In genomic region chr4:89308001-89308400, GRCm38 (mm10) we compare ENCODE assay signal across 29 mouse cellular contexts. TPM values are rescaled to one million over a fixed set of nuclear protein-coding genes. Genes with fewer than 3 reads are reported as not detected.
DNase-seq lines count a peak whose midpoint lies in the region; ATAC-seq and TF ChIP-seq lines count a peak whose summit lies in the region.
"Had no signal": no experiment of that assay in that cellular context is flagged by ENCODE, and none has a peak within 500 bp of the region (broad histone marks: within the 10 kb centered on the region; RNA-seq: fewer than 3 reads in every experiment).

No protein-coding gene starts in this region.

- no peak overlapping the region for H3K4me2 ChIP-seq in hindbrain, embryonic 11.5 days (replicated peaks; ENCODE audit: low read depth, low read length)
- no peak overlapping the region for H3K4me2 ChIP-seq in hindbrain, embryonic 13.5 days
- H3K4me2 ChIP-seq in midbrain, embryonic 11.5 days, result no peak overlapping the region
- no peak overlapping the region for H3K4me2 ChIP-seq in midbrain, embryonic 13.5 days (replicated peaks)
- H3K4me2 ChIP-seq: embryonic facial prominence, embryonic 13.5 days; forebrain, embryonic 13.5 days; heart, embryonic 13.5 days; hindbrain, embryonic 15.5 days had no signal

- H3K4me3 ChIP-seq in hindbrain, embryonic 11.5 days (ENCODE audit: low read depth, low read length), result no peak overlapping the region
- no peak overlapping the region for H3K4me3 ChIP-seq in hindbrain, embryonic 13.5 days
- no peak overlapping the region for H3K4me3 ChIP-seq in midbrain, embryonic 11.5 days (ENCODE audit: low read depth, low read length)
- H3K4me3 ChIP-seq in midbrain, embryonic 13.5 days (replicated peaks), result no peak overlapping the region
- H3K4me3 ChIP-seq in embryonic fibroblast, embryonic 13.5 days (ENCODE audit: insufficient read depth, low read length), result peak overlapping the region; percentile 56
- H3K4me3 ChIP-seq: embryonic facial prominence, embryonic 10.5 days; embryonic facial prominence, embryonic 13.5 days; forebrain, embryonic 10.5 days; forebrain, embryonic 13.5 days; heart, adult 2 months; heart, embryonic 10.5 days; heart, embryonic 13.5 days; hindbrain, embryonic 15.5 days had no signal

- H3K9me3 ChIP-seq in hindbrain, embryonic 11.5 days (ENCODE audit: control insufficient read depth, low read length), result no peaks in the 10 kb centered on the region
- H3K9me3 ChIP-seq in hindbrain, embryonic 13.5 days, result no peaks in the 10 kb centered on the region
- no peaks in the 10 kb centered on the region for H3K9me3 ChIP-seq in midbrain, embryonic 11.5 days (ENCODE audit: control insufficient read depth, low read length)
- no peaks in the 10 kb centered on the region for H3K9me3 ChIP-seq in midbrain, embryonic 13.5 days
- H3K9me3 ChIP-seq: embryonic facial prominence, embryonic 10.5 days; embryonic facial prominence, embryonic 13.5 days; forebrain, embryonic 10.5 days; forebrain, embryonic 13.5 days; heart, embryonic 10.5 days; heart, embryonic 13.5 days; hindbrain, embryonic 15.5 days had no signal

- WGBS in hindbrain, embryonic 11.5 days, result 14% methylated on average over 3 of the region's 3 CpGs
- WGBS in hindbrain, embryonic 13.5 days, result 9% methylated on average over 3 of the region's 3 CpGs
- WGBS in midbrain, embryonic 11.5 days, result 8% methylated on average over 3 of the region's 3 CpGs
- WGBS in midbrain, embryonic 13.5 days, result 8% methylated on average over 3 of the region's 3 CpGs

- H3K9ac ChIP-seq in hindbrain, embryonic 11.5 days (ENCODE audit: low read depth, low read length), result no peak overlapping the region
- no peak overlapping the region for H3K9ac ChIP-seq in hindbrain, embryonic 13.5 days
- no peak overlapping the region for H3K9ac ChIP-seq in midbrain, embryonic 11.5 days (ENCODE audit: low read length)
- no peak overlapping the region for H3K9ac ChIP-seq in midbrain, embryonic 13.5 days (replicated peaks)
- H3K9ac ChIP-seq: embryonic facial prominence, embryonic 13.5 days; forebrain, embryonic 13.5 days; heart, embryonic 13.5 days; hindbrain, embryonic 15.5 days had no signal

- TF ChIP-seq CTCF in embryonic fibroblast, embryonic 13.5 days (IDR thresholded peaks at IDR 0.05; ENCODE audit: borderline replicate concordance, insufficient read depth, low read length), result no peak

- H3K27me3 ChIP-seq in hindbrain, embryonic 11.5 days (ENCODE audit: control insufficient read depth, insufficient read depth, low read length), result peaks cover 80% of the 10 kb centered on the region
- peaks cover 98% of the 10 kb centered on the region for H3K27me3 ChIP-seq in hindbrain, embryonic 13.5 days
- peaks cover 84% of the 10 kb centered on the region for H3K27me3 ChIP-seq in midbrain, embryonic 11.5 days (ENCODE audit: control insufficient read depth, insufficient read depth, low read length)
- H3K27me3 ChIP-seq in midbrain, embryonic 13.5 days, result peaks cover 98% of the 10 kb centered on the region

- ATAC-seq in hindbrain, embryonic 11.5 days (ENCODE audit: low FRiP score), result no peak
- ATAC-seq in hindbrain, embryonic 13.5 days (ENCODE audit: low FRiP score), result no peak
- no peak for ATAC-seq in midbrain, embryonic 11.5 days (ENCODE audit: low FRiP score)
- no peak for ATAC-seq in midbrain, embryonic 13.5 days
- ATAC-seq: activated CD4-positive, CD25-positive, alpha-beta regulatory T cell, adult 4 months; CD4-positive, CD25-positive, alpha-beta regulatory T cell, adult 4 months; forebrain, embryonic 13.5 days; forebrain, embryonic 16.5 days had no signal

- no peak overlapping the region for H3K27ac ChIP-seq in hindbrain, embryonic 11.5 days (ENCODE audit: low read depth, low read length)
- no peak overlapping the region for H3K27ac ChIP-seq in hindbrain, embryonic 13.5 days
- H3K27ac ChIP-seq in midbrain, embryonic 11.5 days (ENCODE audit: low read depth, low read length), result no peak overlapping the region
- no peak overlapping the region for H3K27ac ChIP-seq in midbrain, embryonic 13.5 days
- H3K27ac ChIP-seq in embryonic fibroblast, embryonic 13.5 days (ENCODE audit: insufficient read depth, low read length), result peak overlapping the region; percentile 79
- H3K27ac ChIP-seq: embryonic facial prominence, embryonic 10.5 days; embryonic facial prominence, embryonic 13.5 days; forebrain, embryonic 10.5 days; forebrain, embryonic 13.5 days; heart, adult 2 months; heart, embryonic 10.5 days; heart, embryonic 13.5 days; hindbrain, embryonic 15.5 days had no signal

- peak; percentile 36 for DNase-seq in hindbrain, embryonic 11.5 days (ENCODE audit: low spot score)
- peak; percentile 93 for DNase-seq in midbrain, embryonic 11.5 days (ENCODE audit: low spot score, missing footprints)
- no peak for DNase-seq in left cerebral cortex, adult 11 months (ENCODE audit: low spot score)
- DNase-seq: adrenal gland, adult 8-10 months; adrenal gland, postnatal 25 days; cerebellum, adult 11-12 months; cerebellum, adult 8-10 months; cerebellum, postnatal 14 days; gastrocnemius, postnatal 10 days; gastrocnemius, postnatal 36 days; heart, adult 2 months; heart, postnatal 14 days; heart, postnatal 4 days had no signal

- H3K36me3 ChIP-seq in hindbrain, embryonic 11.5 days (ENCODE audit: control insufficient read depth, insufficient read depth, low read length), result no peaks in the 10 kb centered on the region
- H3K36me3 ChIP-seq in hindbrain, embryonic 13.5 days, result no peaks in the 10 kb centered on the region
- H3K36me3 ChIP-seq in midbrain, embryonic 11.5 days (ENCODE audit: control insufficient read depth, insufficient read depth, low read length), result no peaks in the 10 kb centered on the region
- no peaks in the 10 kb centered on the region for H3K36me3 ChIP-seq in midbrain, embryonic 13.5 days
- H3K36me3 ChIP-seq: embryonic facial prominence, embryonic 10.5 days; embryonic facial prominence, embryonic 13.5 days; forebrain, embryonic 10.5 days; heart, embryonic 10.5 days; heart, embryonic 13.5 days; hindbrain, embryonic 15.5 days had no signal

- TF ChIP-seq POLR2A in embryonic fibroblast, embryonic 13.5 days (IDR thresholded peaks at IDR 0.05; ENCODE audit: low read depth, low read length), result no peak

- no peaks in the 10 kb centered on the region; the same call in 1 of the 2 replicates for H3K4me1 ChIP-seq in hindbrain, embryonic 11.5 days (replicated peaks; ENCODE audit: control insufficient read depth, insufficient read depth, low read length)
- peaks cover 9% of the 10 kb centered on the region for H3K4me1 ChIP-seq in hindbrain, embryonic 13.5 days (replicated peaks)
- H3K4me1 ChIP-seq in midbrain, embryonic 11.5 days (ENCODE audit: control insufficient read depth, insufficient read depth, low read length), result peaks cover 4% of the 10 kb centered on the region; the same call in 1 of the 2 replicates
- peaks cover 12% of the 10 kb centered on the region for H3K4me1 ChIP-seq in midbrain, embryonic 13.5 days (replicated peaks)
- peaks cover 18% of the 10 kb centered on the region for H3K4me1 ChIP-seq in embryonic fibroblast, embryonic 13.5 days (ENCODE audit: control insufficient read depth, insufficient read depth, low read length)

RNA-seq across cellular contexts. Expression of gene Cdkn2b, which starts 2.8 kb away (rescaled TPM):
- 1.1 and 1.4 TPM in 2 replicates for polyA plus RNA-seq in hindbrain, embryonic 11.5 days (2014; fragmentation: Nextera tagmentation; extraction: Ambion mirVana)
- polyA plus RNA-seq in hindbrain, embryonic 13.5 days (2015; fragmentation: Nextera tagmentation; extraction: Ambion mirVana), result 0.86 and 1.2 TPM in 2 replicates
- polyA plus RNA-seq in midbrain, embryonic 11.5 days (2014; fragmentation: Nextera tagmentation; extraction: Ambion mirVana), result 0.15 TPM in 1 of 2 replicates, not detected in the other
- polyA plus RNA-seq in midbrain, embryonic 13.5 days (2015; fragmentation: Nextera tagmentation; extraction: Ambion mirVana), result 0.34 and 0.40 TPM in 2 replicates
- polyA plus RNA-seq in embryonic fibroblast, embryonic 13.5 days (2011; ENCODE audit: insufficient read length, low read depth, missing spikeins), result 49.1 and 74.6 TPM in 2 replicates
- polyA plus RNA-seq: C2C12 had no signal

RNA-seq across cellular contexts. Expression of gene Cdkn2a, which starts 13.5 kb away (rescaled TPM):
- polyA plus RNA-seq in hindbrain, embryonic 11.5 days (2014; fragmentation: Nextera tagmentation; extraction: Ambion mirVana), result not detected in 2 replicates
- not detected in 2 replicates for polyA plus RNA-seq in hindbrain, embryonic 13.5 days (2015; fragmentation: Nextera tagmentation; extraction: Ambion mirVana)
- polyA plus RNA-seq in midbrain, embryonic 11.5 days (2014; fragmentation: Nextera tagmentation; extraction: Ambion mirVana), result not detected in 2 replicates
- not detected in 2 replicates for polyA plus RNA-seq in midbrain, embryonic 13.5 days (2015; fragmentation: Nextera tagmentation; extraction: Ambion mirVana)
- polyA plus RNA-seq in embryonic fibroblast, embryonic 13.5 days (2011; ENCODE audit: insufficient read length, low read depth, missing spikeins), result 59.5 and 119 TPM in 2 replicates
- polyA plus RNA-seq: C2C12; CD4-positive, CD25-positive, alpha-beta regulatory T cell, adult 4 months; embryonic facial prominence, embryonic 10.5 days; embryonic facial prominence, embryonic 13.5 days; forebrain, embryonic 10.5 days; forebrain, embryonic 13.5 days; forebrain, embryonic 16.5 days; heart, embryonic 10.5 days; heart, embryonic 13.5 days; heart, embryonic 16.5 days; hindbrain, embryonic 15.5 days; intestine, embryonic 14.5 days had no signal

Comparison
In these comparisons a context has a peak if more than half of its experiments do, and no peak if none do; other contexts are left out.
1. RNA of gene Cdkn2b, which starts 2.8 kb away (polyA plus RNA-seq): 49.1 to 74.6 TPM in embryonic fibroblast, embryonic 13.5 days; 1.1 to 1.4 TPM in hindbrain, embryonic 11.5 days, 0.86 to 1.2 TPM in hindbrain, embryonic 13.5 days, 0.34 to 0.40 TPM in midbrain, embryonic 13.5 days and 0.15 TPM in midbrain, embryonic 11.5 days; every median in the first group is over 10 times any median in the second.
2. RNA of gene Cdkn2a, which starts 13.5 kb away (polyA plus RNA-seq): 59.5 to 119 TPM in embryonic fibroblast, embryonic 13.5 days; not detected in hindbrain, embryonic 11.5 days, not detected in hindbrain, embryonic 13.5 days, not detected in midbrain, embryonic 11.5 days and not detected in midbrain, embryonic 13.5 days; every median in the first group is over 10 times any median in the second.